Comparison of ENCODE assay signal across 8 mouse cellular contexts in genomic region chr19:8929224-8930088, GRCm38 (mm10). TPM values are rescaled to one million over a fixed set of nuclear protein-coding genes. Genes with fewer than 3 reads are reported as not detected.
DNase-seq lines count a peak whose midpoint lies in the region; ATAC-seq and TF ChIP-seq lines count a peak whose summit lies in the region.

Rom1 (minus strand) TSS chr19:8929356.
Eml3 (plus strand) TSS chr19:8929552.

- peak within 1 kb of the TSS; percentile 76 for H3K4me2 ChIP-seq in forebrain, embryonic 13.5 days

- peak; percentile 64 for TF ChIP-seq CTCF in layer of hippocampus, adult 2 months (conservative IDR thresholded peaks at IDR 0.05)

- intact Hi-C loops in heart, postnatal 25 days (cut with DNase I): loop anchor here (2.0 kb wide), 1 partner anchor 13 kb away; no protein-coding TSS in a partner anchor

- peak; percentile 60 for ATAC-seq in cerebellum, adult (ENCODE audit: insufficient number of reproducible peaks, low FRiP score, low TSS enrichment)
- peak; percentile 58 for ATAC-seq in forebrain, embryonic 13.5 days

- peaks cover 11% of the 10 kb centered on the region for H3K27me3 ChIP-seq in forebrain, embryonic 13.5 days

- no peak within 1 kb of the TSS; the same call in 1 of the 2 replicates for H3K27ac ChIP-seq in forebrain, embryonic 13.5 days
- H3K27ac ChIP-seq in layer of hippocampus, adult 2 months: peak within 1 kb of the TSS; percentile 85

- DNase-seq in MN1 (ENCODE audit: low spot score): peak; percentile 86
- peak; percentile 87 for DNase-seq in heart, postnatal 25 days (ENCODE audit: low spot score)
- DNase-seq in layer of hippocampus, adult 2 months (ENCODE audit: low spot score in 2 of 2): peak in 1 of 2 experiments; percentile 49
- DNase-seq in lung, postnatal 36 days: peak; percentile 96
- peak; percentile 99 for DNase-seq in retina, adult 2 months (ENCODE audit: low read depth, low spot score)
- peak; percentile 89 for DNase-seq in urinary bladder, postnatal 14 days (ENCODE audit: low spot score)

- peaks cover 44% of the 10 kb centered on the region for H3K36me3 ChIP-seq in forebrain, embryonic 13.5 days (ENCODE audit: poor library complexity, severe bottlenecking)

- H3K4me3 ChIP-seq in forebrain, embryonic 13.5 days: peak within 1 kb of the TSS; percentile 56
- H3K4me3 ChIP-seq in layer of hippocampus, adult 2 months: peak within 1 kb of the TSS; percentile 68

- peak within 1 kb of the TSS; percentile 77 for H3K9ac ChIP-seq in forebrain, embryonic 13.5 days

- under 1% methylated on average over 68 of the region's 74 CpGs for WGBS in forebrain, embryonic 13.5 days

- H3K4me1 ChIP-seq in forebrain, embryonic 13.5 days: peaks cover 20% of the 10 kb centered on the region

- H3K9me3 ChIP-seq in forebrain, embryonic 13.5 days (replicated peaks): no peaks in the 10 kb centered on the region

RNA-seq across cellular contexts. Expression of gene Rom1, which starts in this region (rescaled TPM):
- 1.2 and 1.3 TPM in 2 replicates for polyA plus RNA-seq in forebrain, embryonic 13.5 days (2015; fragmentation: Nextera tagmentation; extraction: Ambion mirVana)
- total RNA-seq in heart, postnatal 25 days (2021): 10 to 100 TPM; 22.0 to 23.6 TPM
- total RNA-seq in layer of hippocampus, adult 2 months (2021): 1 to 10 TPM; 4.4 to 5.7 TPM

RNA-seq across cellular contexts. Expression of gene Eml3, which starts in this region (rescaled TPM):
- polyA plus RNA-seq in forebrain, embryonic 13.5 days (2015; fragmentation: Nextera tagmentation; extraction: Ambion mirVana): 8.9 and 9.6 TPM in 2 replicates
- 1 to 10 TPM; 8.9 to 9.1 TPM for total RNA-seq in heart, postnatal 25 days (2021)
- 10 to 100 TPM; 11.5 to 11.7 TPM for total RNA-seq in layer of hippocampus, adult 2 months (2021)
